Comparison of ENCODE assay signal across 8 mouse cellular contexts in genomic region chr2:127722176-127722892, GRCm38 (mm10). TPM values are rescaled to one million over a fixed set of nuclear protein-coding genes. Genes with fewer than 3 reads are reported as not detected.
A peak's percentile ranks its signal among the peaks of the same experiment; 100 is the strongest.
DNase-seq lines count a peak whose midpoint lies in the region; ATAC-seq and TF ChIP-seq lines count a peak whose summit lies in the region.

No protein-coding gene starts in this region.

- H3K4me1 ChIP-seq in heart, postnatal 0 days (ENCODE audit: control insufficient read depth, insufficient read depth), result peaks cover 12% of the 10 kb centered on the region
- peaks cover 13% of the 10 kb centered on the region for H3K4me1 ChIP-seq in liver, embryonic 12.5 days
- peaks cover 15% of the 10 kb centered on the region for H3K4me1 ChIP-seq in midbrain, embryonic 10.5 days

- TF ChIP-seq EP300 in heart, postnatal 0 days (IDR thresholded peaks at IDR 0.05; ENCODE audit: low read depth), result no peak; the same call in 1 of the 2 replicates

- WGBS in heart, postnatal 0 days, result 20% methylated on average over 7 of the region's 7 CpGs
- WGBS in liver, embryonic 12.5 days (ENCODE audit: insufficient replicate concordance), result 28% methylated on average over 7 of the region's 7 CpGs
- WGBS in midbrain, embryonic 10.5 days, result 77% methylated on average over 7 of the region's 7 CpGs

- peak overlapping the region; percentile 97 for H3K27ac ChIP-seq in heart, postnatal 0 days (ENCODE audit: low read depth)
- peak overlapping the region; percentile 42; the same call in 1 of the 2 replicates for H3K27ac ChIP-seq in liver, embryonic 12.5 days
- no peak overlapping the region for H3K27ac ChIP-seq in midbrain, embryonic 10.5 days (replicated peaks)

- peak; percentile 91 for DNase-seq in 416B (ENCODE audit: low read depth)
- DNase-seq in adrenal gland, postnatal 36 days, result peak; percentile 73 to 81
- peak; percentile 88 for DNase-seq in fibroblast of lung, adult 2 months (ENCODE audit: low read depth)
- peak; percentile 95 for DNase-seq in heart, postnatal 0 days (ENCODE audit: low spot score)
- peak; percentile 82 to 90 for DNase-seq in kidney, postnatal 4 days
- peak; percentile 39 for DNase-seq in ovary, postnatal 36 days (ENCODE audit: low spot score)
- DNase-seq in midbrain, embryonic 10.5 days (ENCODE audit: low spot score), result no peak

- no peak for TF ChIP-seq CTCF in heart, postnatal 0 days (IDR thresholded peaks at IDR 0.05; ENCODE audit: low read depth)

- H3K4me3 ChIP-seq in heart, postnatal 0 days (ENCODE audit: low read depth, low read length), result no peak overlapping the region
- no peak overlapping the region for H3K4me3 ChIP-seq in liver, embryonic 12.5 days
- no peak overlapping the region for H3K4me3 ChIP-seq in midbrain, embryonic 10.5 days

- no peaks in the 10 kb centered on the region for H3K27me3 ChIP-seq in heart, postnatal 0 days (ENCODE audit: control insufficient read depth, insufficient read depth, low read length)
- H3K27me3 ChIP-seq in liver, embryonic 12.5 days (replicated peaks), result 0 out of 2 replicates have a peak, but pooled peaks cover 13% of the 10 kb centered on the region
- no peaks in the 10 kb centered on the region for H3K27me3 ChIP-seq in midbrain, embryonic 10.5 days (ENCODE audit: low read depth, poor library complexity, severe bottlenecking)

- no peak overlapping the region for H3K4me2 ChIP-seq in heart, postnatal 0 days (ENCODE audit: low read depth, low read length)
- no peak overlapping the region for H3K4me2 ChIP-seq in liver, embryonic 12.5 days

- no peaks in the 10 kb centered on the region for H3K9me3 ChIP-seq in heart, postnatal 0 days (replicated peaks; ENCODE audit: control insufficient read depth, low read length)
- H3K9me3 ChIP-seq in liver, embryonic 12.5 days (replicated peaks), result no peaks in the 10 kb centered on the region
- H3K9me3 ChIP-seq in midbrain, embryonic 10.5 days (replicated peaks), result no peaks in the 10 kb centered on the region

- H3K9ac ChIP-seq in heart, postnatal 0 days (replicated peaks; ENCODE audit: low read depth, low read length), result no peak overlapping the region
- no peak overlapping the region for H3K9ac ChIP-seq in liver, embryonic 12.5 days

- ATAC-seq in heart, postnatal 0 days (ENCODE audit: insufficient read depth, low read depth), result peak; percentile 97
- no peak; the same call in 1 of the 2 replicates for ATAC-seq in liver, embryonic 12.5 days

- no peaks in the 10 kb centered on the region for H3K36me3 ChIP-seq in heart, postnatal 0 days (replicated peaks; ENCODE audit: control insufficient read depth, insufficient read depth, low read length)
- H3K36me3 ChIP-seq in liver, embryonic 12.5 days, result no peaks in the 10 kb centered on the region
- no peaks in the 10 kb centered on the region for H3K36me3 ChIP-seq in midbrain, embryonic 10.5 days

RNA-seq across cellular contexts. Expression of gene Mall, which starts 7.4 kb away (rescaled TPM):
- 1 to 10 TPM in 1 of 2 experiments, under 1 TPM in 1; 0.86 to 2.2 TPM for total RNA-seq in adrenal gland, postnatal 36 days (2021)
- total RNA-seq in heart, postnatal 0 days (2014; rRNA removed; ENCODE audit: low replicate concordance), result 13.0 and 17.6 TPM in 2 replicates
- 7.0 and 7.4 TPM in 2 replicates for polyA plus RNA-seq in heart, postnatal 0 days (2015; fragmentation: Nextera tagmentation; extraction: Ambion mirVana)
- 0.19 TPM in 1 of 2 replicates, not detected in the other for polyA plus RNA-seq in liver, embryonic 12.5 days (2016; fragmentation: Nextera tagmentation; extraction: Ambion mirVana)
- 0.56 and 0.93 TPM in 2 replicates for polyA plus RNA-seq in midbrain, embryonic 10.5 days (2016; fragmentation: Nextera tagmentation; extraction: Ambion mirVana)
